Mouse (Mus musculus): ENCODE data around the gene Kat7. TPM values are rescaled to one million over a fixed set of nuclear protein-coding genes. Genes with fewer than 3 reads are reported as not detected.

The Kat7 gene
- polyA plus RNA-seq, 1 experiment from 2014 or later, result 81.9 TPM

DNA sequence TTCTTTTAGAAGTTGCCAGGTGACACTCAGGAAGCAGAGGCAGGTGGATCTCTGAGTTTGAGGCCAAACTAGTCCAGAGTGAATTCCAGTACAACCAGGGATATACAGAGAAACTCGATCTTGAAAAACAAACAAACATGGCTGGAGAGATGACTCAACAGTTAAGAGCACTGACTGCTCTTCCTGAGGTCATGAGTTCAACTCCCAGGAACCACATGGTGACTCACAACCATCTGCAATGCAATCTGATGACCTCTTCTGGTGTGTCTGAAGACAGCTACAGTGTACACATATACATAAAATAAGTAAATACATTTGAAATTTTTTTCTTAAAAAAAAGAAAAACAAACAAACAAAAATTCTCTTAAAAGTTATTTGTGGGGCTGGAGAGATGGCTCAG lies 20.6 kb upstream of the Kat7 start:
- no peak overlapping the region for H3K9ac ChIP-seq (replicated peaks; ENCODE audit: low read length)
- DNase-seq (ENCODE audit: low spot score) (no peak), ATAC-seq (replicated peaks; ENCODE audit: insufficient number of reproducible peaks, low FRiP score, low TSS enrichment, low read depth) (no peak)
- no peaks in the 10 kb centered on the region for H3K27me3 ChIP-seq (ENCODE audit: control insufficient read depth, insufficient read depth, low read length)
- no peak overlapping the region for H3K4me2 ChIP-seq (ENCODE audit: low read depth, low read length)
- H3K4me1 ChIP-seq (ENCODE audit: control insufficient read depth, insufficient read depth, low read length), result no peaks in the 10 kb centered on the region
- H3K9me3 ChIP-seq (replicated peaks; ENCODE audit: control insufficient read depth, low read length), result no peaks in the 10 kb centered on the region
- no peak overlapping the region for H3K27ac ChIP-seq (replicated peaks; ENCODE audit: low read depth, low read length)
- H3K4me3 ChIP-seq (ENCODE audit: low read depth, low read length), result no peak overlapping the region
- 70% methylated on average over 1 of the region's 1 CpGs for WGBS
- no peaks in the 10 kb centered on the region for H3K36me3 ChIP-seq (replicated peaks; ENCODE audit: control insufficient read depth, insufficient read depth, low read depth, low read length)

- DNase-seq (ENCODE audit: low spot score) (no peak), ATAC-seq (replicated peaks; ENCODE audit: insufficient number of reproducible peaks, low FRiP score, low TSS enrichment, low read depth) (no peak)
- Histone ChIP-seq H3K9me3 (replicated peaks; ENCODE audit: control insufficient read depth, low read length) (no peaks in the 10 kb centered on the region), H3K4me1 (ENCODE audit: control insufficient read depth, insufficient read depth, low read length) (no peaks in the 10 kb centered on the region), H3K36me3 (replicated peaks; ENCODE audit: control insufficient read depth, insufficient read depth, low read depth, low read length) (no peaks in the 10 kb centered on the region), H3K9ac (replicated peaks; ENCODE audit: low read length) (no peak overlapping the region), H3K27me3 (ENCODE audit: control insufficient read depth, insufficient read depth, low read length) (no peaks in the 10 kb centered on the region), H3K4me3 (ENCODE audit: low read depth, low read length) (no peak overlapping the region), H3K27ac (replicated peaks; ENCODE audit: low read depth, low read length) (no peak overlapping the region), H3K4me2 (ENCODE audit: low read depth, low read length) (no peak overlapping the region)
- 75% methylated on average over 5 of the region's 5 CpGs for WGBS
Observed at GRCm38 (mm10) chr11:95328629-95329028, 18.6 kb upstream of the Kat7 start.

DNA sequence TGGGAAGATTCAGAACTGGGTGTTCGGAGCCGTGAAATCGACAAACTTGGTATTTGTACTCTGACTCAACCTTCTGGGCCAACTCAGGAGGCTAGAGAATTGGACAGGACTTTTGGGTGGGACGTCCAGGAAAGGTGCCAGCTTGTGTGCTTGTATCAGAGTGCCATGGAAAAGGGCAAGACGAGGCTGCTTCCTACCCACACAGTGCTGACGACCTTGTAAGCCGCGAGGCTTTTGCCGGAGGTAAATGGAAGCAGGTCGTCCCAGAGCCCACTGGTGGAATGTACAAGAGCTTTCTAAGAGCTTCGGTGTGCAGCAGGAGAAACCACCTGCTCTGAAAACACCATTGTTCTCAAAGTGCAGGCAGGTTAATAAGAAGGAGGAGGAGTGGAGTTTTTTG lies 16.2 kb upstream of the Kat7 start:
- DNase-seq (ENCODE audit: low spot score), result no peak
- Histone ChIP-seq H3K9ac (replicated peaks; ENCODE audit: low read length) (no peak overlapping the region), H3K27ac (replicated peaks; ENCODE audit: low read depth, low read length) (no peak overlapping the region), H3K9me3 (replicated peaks; ENCODE audit: control insufficient read depth, low read length) (no peaks in the 10 kb centered on the region), H3K27me3 (ENCODE audit: control insufficient read depth, insufficient read depth, low read length) (no peaks in the 10 kb centered on the region), H3K4me1 (ENCODE audit: control insufficient read depth, insufficient read depth, low read length) (no peaks in the 10 kb centered on the region), H3K4me3 (ENCODE audit: low read depth, low read length) (no peak overlapping the region), H3K4me2 (ENCODE audit: low read depth, low read length) (no peak overlapping the region), H3K36me3 (replicated peaks; ENCODE audit: control insufficient read depth, insufficient read depth, low read depth, low read length) (no peaks in the 10 kb centered on the region)
- no peak for ATAC-seq (replicated peaks; ENCODE audit: insufficient number of reproducible peaks, low FRiP score, low TSS enrichment, low read depth)
- 80% methylated on average over 11 of the region's 11 CpGs for WGBS

GRCm38 (mm10) chr11:95325832-95326231 lies 15.8 kb upstream of the Kat7 start:
- no peaks in the 10 kb centered on the region for H3K36me3 ChIP-seq (replicated peaks; ENCODE audit: control insufficient read depth, insufficient read depth, low read depth, low read length)
- H3K27ac ChIP-seq (replicated peaks; ENCODE audit: low read depth, low read length), result no peak overlapping the region
- no peak overlapping the region for H3K4me3 ChIP-seq (ENCODE audit: low read depth, low read length)
- ATAC-seq (replicated peaks; ENCODE audit: insufficient number of reproducible peaks, low FRiP score, low TSS enrichment, low read depth) (no peak), DNase-seq (ENCODE audit: low spot score) (no peak)
- H3K4me1 ChIP-seq (ENCODE audit: control insufficient read depth, insufficient read depth, low read length), result no peaks in the 10 kb centered on the region
- H3K4me2 ChIP-seq (ENCODE audit: low read depth, low read length), result no peak overlapping the region
- no peak overlapping the region for H3K9ac ChIP-seq (replicated peaks; ENCODE audit: low read length)
- H3K27me3 ChIP-seq (ENCODE audit: control insufficient read depth, insufficient read depth, low read length), result no peaks in the 10 kb centered on the region
- H3K9me3 ChIP-seq (replicated peaks; ENCODE audit: control insufficient read depth, low read length), result no peaks in the 10 kb centered on the region
- 90% methylated on average over 4 of the region's 4 CpGs for WGBS

DNA sequence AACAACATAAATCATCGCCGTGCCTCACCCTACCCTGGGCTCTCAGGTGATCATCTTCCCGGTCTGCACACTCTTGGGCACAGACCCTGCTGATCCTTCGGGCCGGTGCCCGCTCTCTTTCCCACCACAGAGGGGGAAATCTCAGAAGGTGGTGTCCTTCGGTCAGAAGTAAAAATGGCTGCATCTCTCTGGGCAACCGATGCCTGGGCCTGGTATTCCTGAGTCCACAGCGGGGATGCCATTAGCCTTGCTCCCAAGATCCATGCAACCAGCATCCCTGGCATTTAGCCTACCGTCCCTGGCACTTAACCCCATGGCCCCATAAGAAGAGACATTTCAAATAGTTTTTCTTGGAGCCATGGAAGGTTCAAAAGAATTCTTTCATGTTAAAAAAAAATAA lies 14.1 kb upstream of the Kat7 start:
- Histone ChIP-seq H3K9me3 (replicated peaks; ENCODE audit: control insufficient read depth, low read length) (no peaks in the 10 kb centered on the region), H3K4me1 (ENCODE audit: control insufficient read depth, insufficient read depth, low read length) (no peaks in the 10 kb centered on the region), H3K36me3 (replicated peaks; ENCODE audit: control insufficient read depth, insufficient read depth, low read depth, low read length) (no peaks in the 10 kb centered on the region), H3K27me3 (ENCODE audit: control insufficient read depth, insufficient read depth, low read length) (no peaks in the 10 kb centered on the region), H3K4me2 (ENCODE audit: low read depth, low read length) (no peak overlapping the region), H3K9ac (replicated peaks; ENCODE audit: low read length) (no peak overlapping the region), H3K27ac (replicated peaks; ENCODE audit: low read depth, low read length) (no peak overlapping the region), H3K4me3 (ENCODE audit: low read depth, low read length) (no peak overlapping the region)
- 88% methylated on average over 10 of the region's 10 CpGs for WGBS
- ATAC-seq (replicated peaks; ENCODE audit: insufficient number of reproducible peaks, low FRiP score, low TSS enrichment, low read depth) (no peak), DNase-seq (ENCODE audit: low spot score) (no peak)

GRCm38 (mm10) chr11:95320010-95320409 lies 10.0 kb upstream of the Kat7 start:
- no peaks in the 10 kb centered on the region for H3K36me3 ChIP-seq (replicated peaks; ENCODE audit: control insufficient read depth, insufficient read depth, low read depth, low read length)
- H3K27me3 ChIP-seq (ENCODE audit: control insufficient read depth, insufficient read depth, low read length), result no peaks in the 10 kb centered on the region
- H3K4me3 ChIP-seq (ENCODE audit: low read depth, low read length), result no peak overlapping the region
- H3K4me1 ChIP-seq (ENCODE audit: control insufficient read depth, insufficient read depth, low read length), result no peaks in the 10 kb centered on the region
- no peaks in the 10 kb centered on the region for H3K9me3 ChIP-seq (replicated peaks; ENCODE audit: control insufficient read depth, low read length)
- DNase-seq (ENCODE audit: low spot score), result no peak
- H3K27ac ChIP-seq (replicated peaks; ENCODE audit: low read depth, low read length), result no peak overlapping the region
- WGBS, result 100% methylated on average over 1 of the region's 1 CpGs
- H3K4me2 ChIP-seq (ENCODE audit: low read depth, low read length), result no peak overlapping the region
- no peak for ATAC-seq (replicated peaks; ENCODE audit: insufficient number of reproducible peaks, low FRiP score, low TSS enrichment, low read depth)
- no peak overlapping the region for H3K9ac ChIP-seq (replicated peaks; ENCODE audit: low read length)

GRCm38 (mm10) chr11:95319506-95319905 lies 9.5 kb upstream of the Kat7 start:
- H3K4me3 ChIP-seq (ENCODE audit: low read depth, low read length), result no peak overlapping the region
- H3K9me3 ChIP-seq (replicated peaks; ENCODE audit: control insufficient read depth, low read length), result no peaks in the 10 kb centered on the region
- no peak overlapping the region for H3K27ac ChIP-seq (replicated peaks; ENCODE audit: low read depth, low read length)
- no peak overlapping the region for H3K4me2 ChIP-seq (ENCODE audit: low read depth, low read length)
- no peak for ATAC-seq (replicated peaks; ENCODE audit: insufficient number of reproducible peaks, low FRiP score, low TSS enrichment, low read depth)
- no peaks in the 10 kb centered on the region for H3K27me3 ChIP-seq (ENCODE audit: control insufficient read depth, insufficient read depth, low read length)
- no peak overlapping the region for H3K9ac ChIP-seq (replicated peaks; ENCODE audit: low read length)
- 64% methylated on average over 1 of the region's 1 CpGs for WGBS
- H3K4me1 ChIP-seq (ENCODE audit: control insufficient read depth, insufficient read depth, low read length), result no peaks in the 10 kb centered on the region
- H3K36me3 ChIP-seq (replicated peaks; ENCODE audit: control insufficient read depth, insufficient read depth, low read depth, low read length), result no peaks in the 10 kb centered on the region
- no peak for DNase-seq (ENCODE audit: low spot score)

DNA sequence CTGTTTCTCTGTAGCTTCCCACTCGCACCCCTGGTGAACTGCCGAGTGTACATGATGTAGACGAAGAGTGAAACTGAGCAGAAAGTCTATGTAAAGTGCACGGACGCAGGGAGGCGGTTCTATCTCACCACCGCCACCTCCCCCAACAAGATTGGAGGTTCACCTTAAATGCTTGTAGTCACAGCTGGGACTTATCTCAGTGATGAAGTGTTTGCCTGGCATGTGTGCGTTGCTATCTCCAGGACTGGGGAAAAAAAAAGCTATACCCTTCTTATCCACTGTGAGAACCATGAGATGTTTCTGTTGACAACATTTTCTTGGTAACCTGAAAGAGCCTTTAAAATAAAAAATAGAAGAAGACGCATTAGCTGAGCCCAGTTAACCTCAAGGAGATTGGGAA lies 8.1 kb upstream of the Kat7 start:
- ATAC-seq (replicated peaks; ENCODE audit: insufficient number of reproducible peaks, low FRiP score, low TSS enrichment, low read depth) (no peak), DNase-seq (ENCODE audit: low spot score) (no peak)
- H3K4me3 ChIP-seq (ENCODE audit: low read depth, low read length), result no peak overlapping the region
- H3K36me3 ChIP-seq (replicated peaks; ENCODE audit: control insufficient read depth, insufficient read depth, low read depth, low read length), result no peaks in the 10 kb centered on the region
- no peak overlapping the region for H3K4me2 ChIP-seq (ENCODE audit: low read depth, low read length)
- H3K9me3 ChIP-seq (replicated peaks; ENCODE audit: control insufficient read depth, low read length), result no peaks in the 10 kb centered on the region
- no peak overlapping the region for H3K9ac ChIP-seq (replicated peaks; ENCODE audit: low read length)
- no peak overlapping the region for H3K27ac ChIP-seq (replicated peaks; ENCODE audit: low read depth, low read length)
- H3K4me1 ChIP-seq (ENCODE audit: control insufficient read depth, insufficient read depth, low read length), result no peaks in the 10 kb centered on the region
- 85% methylated on average over 9 of the region's 9 CpGs for WGBS
- H3K27me3 ChIP-seq (ENCODE audit: control insufficient read depth, insufficient read depth, low read length), result no peaks in the 10 kb centered on the region
